Mouse (Mus musculus): ENCODE measurements at regions not wholly inside any gene's neighbourhood (a gene's known extent, or its start where the extent isn't known, plus 50 kb on each side); places are given as distances from the start of the nearest gene placed in this dataset.

GRCm38 (mm10) chr7:136809576-136809975 lies 84.8 kb upstream of the Mgmt start:
- Histone ChIP-seq H3K9me3 (peaks cover 6% of the 10 kb centered on the region), H3K4me1 (no peaks in the 10 kb centered on the region), H3K36me3 (replicated peaks) (no peaks in the 10 kb centered on the region), H3K27ac (no peak overlapping the region), H3K4me3 (no peak overlapping the region), H3K27me3 (ENCODE audit: poor library complexity, severe bottlenecking) (peaks cover 7% of the 10 kb centered on the region; the same call in 1 of the 2 replicates)
- DNase-seq (ENCODE audit: extremely low spot score, low spot score) = no peak
- WGBS = 83% methylated on average over 8 of the region's 8 CpGs

- Histone ChIP-seq H3K27me3 (ENCODE audit: poor library complexity, severe bottlenecking) (no peaks in the 10 kb centered on the region), H3K4me3 (no peak overlapping the region)
- WGBS = 84% methylated on average over 9 of the region's 9 CpGs
Measured at GRCm38 (mm10) chr7:136813691-136814325, 80.6 kb upstream of the Mgmt start.

DNA sequence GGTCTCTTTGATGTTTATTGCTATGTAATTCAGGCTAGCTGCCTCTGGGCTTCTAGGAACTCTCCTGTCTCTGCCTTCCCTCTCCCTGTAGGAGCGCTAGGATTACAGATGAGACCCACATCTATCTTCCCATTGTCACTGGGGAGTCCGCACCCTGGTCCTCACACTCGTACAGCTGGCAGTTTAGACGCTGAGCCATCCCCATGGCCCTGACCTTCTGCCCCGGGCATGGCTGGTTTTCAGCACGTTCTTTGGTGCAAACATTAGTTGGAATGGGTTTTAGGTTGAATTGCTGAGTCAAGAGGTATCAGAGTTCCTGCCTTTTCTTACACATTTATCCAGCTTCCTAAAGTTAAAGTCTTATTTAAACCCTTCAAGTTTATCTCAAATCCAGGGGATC lies 79.7 kb upstream of the Mgmt start:
- no peaks in the 10 kb centered on the region for H3K27me3 ChIP-seq (ENCODE audit: poor library complexity, severe bottlenecking)
- WGBS = 88% methylated on average over 6 of the region's 6 CpGs
- no peaks in the 10 kb centered on the region for H3K36me3 ChIP-seq (replicated peaks)
- H3K4me3 ChIP-seq = no peak overlapping the region
- H3K9me3 ChIP-seq = no peaks in the 10 kb centered on the region
- no peaks in the 10 kb centered on the region for H3K4me1 ChIP-seq
- no peak for DNase-seq (ENCODE audit: extremely low spot score, low spot score)
- H3K27ac ChIP-seq = no peak overlapping the region

More at GRCm38 (mm10) chr7:136813691-136814325, 80.6 kb upstream of the Mgmt start:
- Histone ChIP-seq H3K27ac (no peak overlapping the region), H3K36me3 (replicated peaks) (no peaks in the 10 kb centered on the region), H3K4me1 (no peaks in the 10 kb centered on the region), H3K9me3 (no peaks in the 10 kb centered on the region)
- no peak for DNase-seq (ENCODE audit: extremely low spot score, low spot score)

- Histone ChIP-seq H3K4me3 (no peak overlapping the region), H3K27ac (no peak overlapping the region), H3K9me3 (no peaks in the 10 kb centered on the region), H3K36me3 (replicated peaks) (no peaks in the 10 kb centered on the region), H3K27me3 (ENCODE audit: poor library complexity, severe bottlenecking) (peaks cover 20% of the 10 kb centered on the region; the same call in 1 of the 2 replicates), H3K4me1 (peaks cover 2% of the 10 kb centered on the region)
- no peak for DNase-seq (ENCODE audit: extremely low spot score, low spot score)
- WGBS = 72% methylated on average over 4 of the region's 4 CpGs
Measured at GRCm38 (mm10) chr7:136820291-136820690, 74.1 kb upstream of the Mgmt start.

GRCm38 (mm10) chr7:136825647-136826046 lies 68.8 kb upstream of the Mgmt start:
- Histone ChIP-seq H3K27ac (no peak overlapping the region), H3K27me3 (ENCODE audit: poor library complexity, severe bottlenecking) (peaks cover 41% of the 10 kb centered on the region), H3K36me3 (replicated peaks) (no peaks in the 10 kb centered on the region), H3K4me1 (peaks cover 10% of the 10 kb centered on the region), H3K4me3 (no peak overlapping the region), H3K9me3 (no peaks in the 10 kb centered on the region)
- WGBS = 35% methylated on average over 16 of the region's 16 CpGs
- DNase-seq (ENCODE audit: extremely low spot score, low spot score) = no peak

GRCm38 (mm10) chr7:136829621-136830313 lies 64.6 kb upstream of the Mgmt start:
- WGBS = 93% methylated on average over 1 of the region's 1 CpGs

DNA sequence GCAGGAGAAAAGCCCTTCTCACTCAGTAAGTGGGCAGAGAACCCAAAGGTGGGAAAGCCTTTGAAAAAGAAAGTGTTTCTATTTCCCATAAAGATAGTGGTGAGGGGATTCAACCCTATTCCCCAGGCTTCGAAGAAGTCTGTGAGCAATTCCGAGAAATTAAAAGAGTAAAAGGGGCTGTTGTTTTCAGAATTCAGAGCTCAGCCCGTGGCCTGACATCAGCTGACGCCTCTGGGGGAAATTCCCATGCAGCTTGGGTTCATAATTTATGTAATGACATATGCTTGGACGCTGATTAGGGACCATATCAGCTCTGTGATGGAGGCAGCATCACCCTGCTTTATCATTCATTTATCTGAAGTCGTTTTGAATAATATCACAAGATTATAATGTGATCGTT lies 62.0 kb upstream of the Mgmt start:
- WGBS = 84% methylated on average over 7 of the region's 7 CpGs
- H3K4me1 ChIP-seq = 0 out of 2 replicates have a peak, but pooled peaks cover 6% of the 10 kb centered on the region
- no peaks in the 10 kb centered on the region for H3K9me3 ChIP-seq
- no peak overlapping the region for H3K4me3 ChIP-seq
- DNase-seq (ENCODE audit: extremely low spot score, low spot score) = no peak
- no peak overlapping the region for H3K27ac ChIP-seq
- H3K36me3 ChIP-seq (replicated peaks) = no peaks in the 10 kb centered on the region
- H3K27me3 ChIP-seq (ENCODE audit: poor library complexity, severe bottlenecking) = 0 out of 2 replicates have a peak, but pooled peaks cover 6% of the 10 kb centered on the region

More at GRCm38 (mm10) chr7:136829621-136830313, 64.6 kb upstream of the Mgmt start:
- Histone ChIP-seq H3K9me3 (no peaks in the 10 kb centered on the region), H3K27ac (no peak overlapping the region), H3K27me3 (ENCODE audit: poor library complexity, severe bottlenecking) (peaks cover 25% of the 10 kb centered on the region), H3K36me3 (replicated peaks) (no peaks in the 10 kb centered on the region), H3K4me1 (peaks cover 16% of the 10 kb centered on the region), H3K4me3 (no peak overlapping the region)
- no peak for DNase-seq (ENCODE audit: extremely low spot score, low spot score)

GRCm38 (mm10) chr7:136838971-136839370 lies 55.4 kb upstream of the Mgmt start:
- H3K4me3 ChIP-seq = no peak overlapping the region
- 88% methylated on average over 5 of the region's 5 CpGs for WGBS
- no peaks in the 10 kb centered on the region for H3K9me3 ChIP-seq
- peaks cover 30% of the 10 kb centered on the region for H3K4me1 ChIP-seq
- H3K36me3 ChIP-seq (replicated peaks) = no peaks in the 10 kb centered on the region
- peaks cover 25% of the 10 kb centered on the region for H3K27me3 ChIP-seq (ENCODE audit: poor library complexity, severe bottlenecking)
- H3K27ac ChIP-seq = no peak overlapping the region
- DNase-seq (ENCODE audit: extremely low spot score, low spot score) = no peak

- Histone ChIP-seq H3K36me3 (replicated peaks) (no peaks in the 10 kb centered on the region), H3K4me3 (no peak overlapping the region), H3K9me3 (no peaks in the 10 kb centered on the region), H3K27me3 (ENCODE audit: poor library complexity, severe bottlenecking) (peaks cover 34% of the 10 kb centered on the region), H3K27ac (no peak overlapping the region), H3K4me1 (peaks cover 42% of the 10 kb centered on the region)
- DNase-seq (ENCODE audit: extremely low spot score, low spot score) = no peak
- 70% methylated on average over 7 of the region's 7 CpGs for WGBS
Measured at GRCm38 (mm10) chr7:136840224-136840623, 54.2 kb upstream of the Mgmt start.

DNA sequence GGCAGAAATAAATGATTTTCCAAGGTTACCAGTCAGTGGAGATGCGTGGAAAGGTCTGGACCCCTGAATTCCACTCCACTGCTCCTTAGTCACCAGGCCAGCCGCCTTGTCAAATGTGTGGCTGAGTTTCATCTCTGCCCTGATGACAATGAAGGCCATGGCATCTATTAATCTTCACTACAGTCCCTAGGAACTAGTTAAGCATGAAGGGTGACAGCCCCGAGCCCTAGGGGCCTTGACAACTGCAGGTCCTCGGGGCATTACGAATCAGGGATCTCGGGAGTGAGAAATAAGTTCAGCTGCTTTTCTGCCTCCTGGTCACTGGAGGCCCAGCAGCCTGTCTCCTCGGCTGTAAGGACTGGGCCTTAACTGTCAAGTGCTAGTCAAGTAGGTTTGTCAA lies 51.7 kb upstream of the Mgmt start:
- 85% methylated on average over 7 of the region's 7 CpGs for WGBS
- Histone ChIP-seq H3K36me3 (replicated peaks) (no peaks in the 10 kb centered on the region), H3K27ac (no peak overlapping the region), H3K4me1 (peaks cover 57% of the 10 kb centered on the region), H3K4me3 (no peak overlapping the region), H3K27me3 (ENCODE audit: poor library complexity, severe bottlenecking) (peaks cover 53% of the 10 kb centered on the region), H3K9me3 (no peaks in the 10 kb centered on the region)
- no peak for DNase-seq (ENCODE audit: extremely low spot score, low spot score)

- no peak overlapping the region for H3K27ac ChIP-seq
Measured at GRCm38 (mm10) chr7:136844282-136844681, 50.1 kb upstream of the Mgmt start.

More at GRCm38 (mm10) chr7:136844282-136844681, 50.1 kb upstream of the Mgmt start:
- Histone ChIP-seq H3K27me3 (ENCODE audit: poor library complexity, severe bottlenecking) (peaks cover 62% of the 10 kb centered on the region), H3K9me3 (no peaks in the 10 kb centered on the region), H3K4me1 (peaks cover 57% of the 10 kb centered on the region), H3K4me3 (no peak overlapping the region), H3K36me3 (replicated peaks) (no peaks in the 10 kb centered on the region)
- no peak for DNase-seq (ENCODE audit: extremely low spot score, low spot score)
- WGBS = 44% methylated on average over 5 of the region's 5 CpGs
